Mouse (Mus musculus) CH12.LX (cell line): ENCODE data around the gene Fpr-rs7. TPM values are rescaled to one million over a fixed set of nuclear protein-coding genes. Genes with fewer than 3 reads are reported as not detected.

ENCODE experiments used
- DNase-seq: peaks from one replicate; pipeline ENCODE4 v3.0.0-alpha.2; 2013; ENCODE audit errors: extremely low read depth
- H3K27ac ChIP-seq: 2 replicates; pipeline ENCODE4 v1.5.1; 2012; ENCODE audit warnings: low read depth, mild to moderate bottlenecking, control low read depth, moderate library complexity; ENCODE audit not compliant: insufficient read depth
- H3K27me3 ChIP-seq: replicated peaks from 2 replicates; pipeline ENCODE3; 2012; ENCODE audit warnings: inconsistent platforms
- H3K36me3 ChIP-seq, 2 experiments: replicated peaks in 1 of 2; 2 replicates each; pipeline versions ENCODE3 to v1.6.1; 2012; ENCODE audit warnings: inconsistent platforms in 1 of 2, low read length in 1 of 2, mild to moderate bottlenecking in 1 of 2, mixed read lengths in 1 of 2, moderate library complexity in 1 of 2; ENCODE audit not compliant: control insufficient read depth in 1 of 2, insufficient read depth in 1 of 2
- H3K4me1 ChIP-seq, 2 experiments: 2 replicates each; pipeline ENCODE4 v1.6.1; 2012; ENCODE audit warnings: inconsistent platforms in 1 of 2, moderate library complexity in 1 of 2; ENCODE audit not compliant: insufficient read depth in 2 of 2, control insufficient read depth in 1 of 2
- H3K4me2 ChIP-seq: 2 replicates; pipeline ENCODE4 v1.6.1; 2012; ENCODE audit warnings: low read depth, mild to moderate bottlenecking, control low read depth; ENCODE audit not compliant: poor library complexity, insufficient read depth, severe bottlenecking
- H3K4me3 ChIP-seq, 3 experiments: fragments of 150-350 bp in 1 of 3; sonication (generic) in 1 of 3; replicated peaks in 1 of 3; 2 replicates each; pipeline versions ENCODE3 to v1.5.1; 2011 to 2012; ENCODE audit warnings: low read depth in 2 of 3, low read length in 2 of 3, mild to moderate bottlenecking in 2 of 3, moderate library complexity in 2 of 3, control low read depth in 1 of 3, improper control_type of control experiment in 1 of 3, inconsistent platforms in 1 of 3, mixed read lengths in 1 of 3; ENCODE audit not compliant: poor library complexity in 1 of 3
- H3K79me2 ChIP-seq: replicated peaks from 2 replicates; pipeline ENCODE4 v1.6.1; 2012; ENCODE audit warnings: mild to moderate bottlenecking, moderate library complexity; ENCODE audit not compliant: control insufficient read depth, poor library complexity, insufficient read depth, severe bottlenecking; ENCODE audit errors: extremely low read depth
- H3K9ac ChIP-seq: 2 replicates; pipeline ENCODE4 v1.6.1; 2012; ENCODE audit warnings: low read depth, mild to moderate bottlenecking, control low read depth, moderate library complexity; ENCODE audit not compliant: insufficient read depth
- H3K9me3 ChIP-seq: replicated peaks from 2 replicates; pipeline ENCODE3; 2012; ENCODE audit warnings: low read length, inconsistent platforms, mixed read lengths
- CHD1 ChIP-seq: IDR thresholded peaks from 2 replicates; pipeline ENCODE4 v1.6.1; 2012; ENCODE audit warnings: low read depth, low read length, improper control_type of control experiment, inconsistent platforms
- CHD2 ChIP-seq: IDR thresholded peaks from 2 replicates; pipeline ENCODE4 v1.6.1; 2011; ENCODE audit warnings: low read length, improper control_type of control experiment
- CTCF ChIP-seq, 2 experiments: IDR thresholded peaks in 1 of 2; conservative IDR thresholded peaks in 1 of 2; 2 replicates each; pipeline ENCODE4 v1.5.1; 2011 to 2012; ENCODE audit warnings: low read depth in 2 of 2, low read length in 2 of 2, improper control_type of control experiment in 1 of 2, inconsistent platforms in 1 of 2, mild to moderate bottlenecking in 1 of 2, moderate library complexity in 1 of 2
- IRF4 ChIP-seq: IDR thresholded peaks from 2 replicates; pipeline ENCODE4 v1.6.1; 2014; ENCODE audit warnings: low read depth, mild to moderate bottlenecking, inconsistent platforms, low read length, improper control_type of control experiment
- JUND ChIP-seq: conservative IDR thresholded peaks from 2 replicates; pipeline ENCODE4 v1.6.1; 2011; ENCODE audit warnings: low read depth, low read length, improper control_type of control experiment
- MXI1 ChIP-seq: IDR thresholded peaks from 2 replicates; pipeline ENCODE4 v1.6.1; 2011; ENCODE audit warnings: mild to moderate bottlenecking, low read depth, low read length, improper control_type of control experiment
- NRF1 ChIP-seq: IDR thresholded peaks from 2 replicates; pipeline ENCODE4 v1.6.1; 2014; ENCODE audit warnings: low read depth, mild to moderate bottlenecking, inconsistent platforms, low read length, improper control_type of control experiment, moderate library complexity
- POLR2A ChIP-seq: IDR thresholded peaks from 2 replicates; pipeline ENCODE4 v1.6.1; 2011; ENCODE audit warnings: low read depth, mild to moderate bottlenecking, improper control_type of control experiment, low read length
- RAD21 ChIP-seq: IDR thresholded peaks from 2 replicates; pipeline ENCODE4 v1.6.1; 2011; ENCODE audit warnings: low read depth, mild to moderate bottlenecking, low read length, improper control_type of control experiment, moderate library complexity
- SIN3A ChIP-seq: IDR thresholded peaks from 2 replicates; pipeline ENCODE4 v1.6.1; 2012; ENCODE audit warnings: low read length, improper control_type of control experiment, inconsistent platforms
- SMC3 ChIP-seq: IDR thresholded peaks from 2 replicates; pipeline ENCODE4 v1.6.1; 2011; ENCODE audit warnings: low read depth, low read length, improper control_type of control experiment
- TCF12 ChIP-seq: IDR thresholded peaks from 2 replicates; pipeline ENCODE4 v1.6.1; 2014; ENCODE audit warnings: low read depth, mild to moderate bottlenecking, inconsistent platforms, low read length, improper control_type of control experiment
- USF1 ChIP-seq: IDR thresholded peaks from 2 replicates; pipeline ENCODE4 v1.6.1; 2014; ENCODE audit warnings: low read depth, mild to moderate bottlenecking, inconsistent platforms, low read length, improper control_type of control experiment
- ZNF384 ChIP-seq: IDR thresholded peaks from 2 replicates; pipeline ENCODE4 v1.6.1; 2012; ENCODE audit warnings: low read depth, low read length, improper control_type of control experiment, inconsistent platforms
- dilution Hi-C: fragments of 300-500 bp; cut with MboI; formaldehyde crosslinking; loops from 2 replicates; pipeline ENCODE4 v1.14.3; 2020; ENCODE audit warnings: low sequenced_read_pairs; ENCODE audit not compliant: extremely low pct_unique_long_range_greater_than_20kb, extremely low pct_ligation_motif_present
- in situ Hi-C: fragments of 300-500 bp; cut with MboI; formaldehyde crosslinking; loops from 3 replicates; pipeline ENCODE4 v1.14.3; 2019; ENCODE audit warnings: low sequenced_read_pairs, low pct_ligation_motif_present, low pct_unique_long_range_greater_than_20kb, mixed read lengths
- polyA plus RNA-seq: library from polyadenylated mRNA; unstranded; fragments of >175 nt; gene quantifications from 2 replicates; pipeline ENCODE4 v1.2.1, GENCODE M21; 2012; ENCODE audit warnings: low read depth; ENCODE audit not compliant: insufficient read length
- total RNA-seq, 2 experiments: library from RNA; depleted of rRNA; stranded (reverse); fragments of 300-350 nt in 1 of 2; fragments of >200 nt in 1 of 2; gene quantifications; 2 replicates each; pipeline ENCODE4 v1.2.3; 2012 to 2014

Fpr-rs7 gene
- total RNA-seq (2012; rRNA removed) = not detected in 2 replicates
- not detected in 2 replicates for total RNA-seq (2014; rRNA removed)
- not detected in 2 replicates for polyA plus RNA-seq

DNA sequence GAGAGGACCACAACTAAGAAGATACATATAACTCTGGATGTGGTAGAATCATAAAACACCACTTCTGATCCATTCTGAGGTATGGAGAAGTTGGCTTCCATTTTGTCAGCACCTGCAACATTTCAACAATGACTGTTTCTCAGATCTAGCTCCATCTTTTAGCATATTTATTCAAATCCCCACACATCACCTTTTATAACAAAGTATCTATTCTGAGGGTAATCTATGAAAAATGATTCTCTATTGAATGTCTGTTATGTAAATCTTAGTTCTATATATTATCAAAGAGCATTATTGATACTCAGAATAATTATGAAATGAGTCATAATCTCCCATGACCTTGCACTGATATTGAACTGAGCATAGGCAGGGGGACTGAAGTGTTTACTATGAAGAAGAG is at the start of gene Fpr-rs7:
Gene Fpr-rs7 (minus strand): TSS at position 101 of the 400 bp plus-strand sequence.
- no peak within 1 kb of the TSS for H3K27ac ChIP-seq
- in situ Hi-C loops = no loop called here
- peaks cover 9% of the 10 kb centered on the region for H3K9me3 ChIP-seq

DNA sequence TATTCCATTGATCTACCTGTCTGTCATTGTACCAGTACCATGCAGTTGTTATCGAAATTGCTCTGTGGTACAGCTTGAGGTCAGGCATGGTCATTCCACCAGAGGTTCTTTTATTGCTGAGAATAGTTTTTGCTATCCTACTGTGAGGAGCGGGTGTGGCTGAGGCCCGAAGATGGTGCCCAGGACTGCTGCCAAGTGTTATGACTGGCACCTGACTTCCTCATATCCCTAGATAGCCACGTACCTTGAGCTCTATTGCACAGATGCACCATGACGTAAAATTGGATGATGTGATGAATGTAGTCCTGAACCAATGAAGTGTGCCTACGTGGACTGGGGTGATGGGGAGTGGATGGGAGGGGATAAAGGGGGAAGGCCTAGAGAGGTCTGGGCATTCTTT is 39.9 kb downstream of the Fpr-rs7 start:
- in situ Hi-C loops (no loop called here), dilution Hi-C loops (no loop called here)
- H3K9ac ChIP-seq = no peak overlapping the region
- TF ChIP-seq NRF1 (no peak), TCF12 (no peak), RAD21 (no peak), CHD1 (no peak), POLR2A (no peak)
- H3K4me1 ChIP-seq = no peaks in the 10 kb centered on the region
- DNase-seq = no peak
- peaks cover 3% of the 10 kb centered on the region for H3K9me3 ChIP-seq
- H3K4me2 ChIP-seq = no peak overlapping the region
- no peaks in the 10 kb centered on the region for H3K36me3 ChIP-seq
- H3K4me3 ChIP-seq = no peak overlapping the region
- H3K79me2 ChIP-seq = no peaks in the 10 kb centered on the region
- no peaks in the 10 kb centered on the region for H3K27me3 ChIP-seq
- no peak overlapping the region for H3K27ac ChIP-seq

More for the DNA sequence above, at the start of gene Fpr-rs7:
- no peak within 1 kb of the TSS for H3K4me3 ChIP-seq
- no peak within 1 kb of the TSS for H3K9ac ChIP-seq
- dilution Hi-C loops = no loop called here
- H3K27me3 ChIP-seq = no peaks in the 10 kb centered on the region
- H3K4me2 ChIP-seq = no peak within 1 kb of the TSS
- no peaks in the 10 kb centered on the region for H3K4me1 ChIP-seq
- no peak for DNase-seq
- no peaks in the 10 kb centered on the region for H3K79me2 ChIP-seq
- H3K36me3 ChIP-seq = no peaks in the 10 kb centered on the region
- TF ChIP-seq SIN3A (no peak), IRF4 (no peak), ZNF384 (no peak), USF1 (no peak), SMC3 (no peak), CHD1 (no peak), RAD21 (no peak), MXI1 (no peak)

DNA sequence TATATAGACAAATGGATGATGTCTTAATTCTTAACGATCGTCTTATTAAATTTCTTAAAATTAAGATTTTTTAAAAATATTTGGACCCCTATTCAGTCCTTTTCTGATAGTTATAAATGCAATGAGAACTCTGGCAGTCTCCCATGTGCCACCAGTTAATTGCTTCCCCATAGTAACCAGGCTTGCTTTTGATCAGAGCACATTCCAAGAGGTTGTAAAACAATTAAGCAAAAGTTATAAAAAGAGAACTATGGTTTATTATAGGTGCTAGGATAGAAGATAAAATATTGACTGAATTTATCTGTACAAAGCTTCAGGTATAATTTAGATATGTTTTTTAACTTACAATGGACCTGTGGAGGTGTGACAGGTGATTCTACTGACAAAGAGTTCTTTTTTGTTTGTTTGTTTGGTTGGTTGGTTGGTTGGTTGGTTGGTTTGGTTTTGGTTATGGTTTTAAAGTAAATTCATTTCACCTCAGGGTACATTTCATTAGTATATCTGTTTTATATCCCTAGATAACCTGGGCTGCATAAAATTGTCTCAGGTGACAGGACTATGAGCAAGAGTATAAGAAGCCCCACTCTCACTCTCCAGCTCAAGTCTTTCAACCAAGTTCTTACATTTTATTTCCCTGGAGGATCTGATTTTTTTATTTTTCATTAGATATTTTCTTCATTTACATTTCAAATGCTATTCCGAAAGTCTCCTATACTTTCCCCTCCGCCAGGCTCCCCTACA is 42.2 kb downstream of the Fpr-rs7 start:
- Histone ChIP-seq H3K4me2 (no peak overlapping the region), H3K4me1 (no peaks in the 10 kb centered on the region), H3K9ac (no peak overlapping the region), H3K27me3 (no peaks in the 10 kb centered on the region), H3K79me2 (no peaks in the 10 kb centered on the region), H3K36me3 (no peaks in the 10 kb centered on the region), H3K27ac (no peak overlapping the region), H3K4me3 (no peak overlapping the region), H3K9me3 (no peaks in the 10 kb centered on the region)
- dilution Hi-C loops (no loop called here), in situ Hi-C loops (no loop called here)
- no peak for DNase-seq
- no peak for TF ChIP-seq MXI1
- TF ChIP-seq CTCF (conservative IDR thresholded peaks at IDR 0.05 in 1 of 2, IDR thresholded peaks at IDR 0.05 in 1 of 2; ENCODE audit: low read depth in 2 of 2, low read length in 2 of 2) = no peak
- no peak for TF ChIP-seq JUND
- no peak for TF ChIP-seq CHD2
- TF ChIP-seq SMC3 = no peak

Other genes with a start within 250 kb of the Fpr-rs7 start
- gene Vmn2r104, start 65.9 kb downstream of the Fpr-rs7 start, total RNA-seq (2012; rRNA removed) = not detected in 2 replicates
- not detected in 2 replicates for gene Vmn2r104, start 65.9 kb downstream of the Fpr-rs7 start, total RNA-seq (2014; rRNA removed)
- gene Vmn2r104, start 65.9 kb downstream of the Fpr-rs7 start, polyA plus RNA-seq = not detected in 2 replicates
- gene Fpr-rs6, start 68.9 kb upstream of the Fpr-rs7 start, total RNA-seq (2012; rRNA removed) = not detected in 2 replicates
- not detected in 2 replicates for gene Fpr-rs6, start 68.9 kb upstream of the Fpr-rs7 start, total RNA-seq (2014; rRNA removed)
- gene Fpr-rs6, start 68.9 kb upstream of the Fpr-rs7 start, polyA plus RNA-seq = not detected in 2 replicates
- gene Vmn2r105, start 120.8 kb upstream of the Fpr-rs7 start, total RNA-seq (2012; rRNA removed) = not detected in 2 replicates
- not detected in 2 replicates for gene Vmn2r105, start 120.8 kb upstream of the Fpr-rs7 start, total RNA-seq (2014; rRNA removed)
- gene Vmn2r105, start 120.8 kb upstream of the Fpr-rs7 start, polyA plus RNA-seq = not detected in 2 replicates
- gene Vmn2r106, start 171.3 kb upstream of the Fpr-rs7 start, total RNA-seq (2012; rRNA removed) = not detected in 2 replicates
- not detected in 2 replicates for gene Vmn2r106, start 171.3 kb upstream of the Fpr-rs7 start, total RNA-seq (2014; rRNA removed)
- not detected in 2 replicates for gene Vmn2r106, start 171.3 kb upstream of the Fpr-rs7 start, polyA plus RNA-seq
- gene Vmn2r107, start 231.0 kb upstream of the Fpr-rs7 start, total RNA-seq (2012; rRNA removed) = not detected in 2 replicates
- not detected in 2 replicates for gene Vmn2r107, start 231.0 kb upstream of the Fpr-rs7 start, total RNA-seq (2014; rRNA removed)
- gene Vmn2r107, start 231.0 kb upstream of the Fpr-rs7 start, polyA plus RNA-seq = not detected in 2 replicates